Mouse (Mus musculus): Measurements from ENCODE around the gene Nfib. TPM values are rescaled to one million over a fixed set of nuclear protein-coding genes. Genes with fewer than 3 reads are reported as not detected.

Nfib gene
- polyA plus RNA-seq, 1 experiment = 7.7 TPM

GRCm38 (mm10) chr4:82624285-82625045 is 81.1 kb downstream of the Nfib start:
- H3K27me3 ChIP-seq (ENCODE audit: control insufficient read depth, insufficient read depth, insufficient read length) = no peaks in the 10 kb centered on the region
- H3ac ChIP-seq (ENCODE audit: control insufficient read depth, insufficient read length) = no peak overlapping the region
- H3K4me2 ChIP-seq (ENCODE audit: low read depth) = no peak overlapping the region
- H3K4me3 ChIP-seq = no peak overlapping the region
- H3K36me3 ChIP-seq (ENCODE audit: control insufficient read depth, insufficient read depth) = no peaks in the 10 kb centered on the region
- H3K79me2 ChIP-seq (ENCODE audit: control insufficient read depth, insufficient read depth) = no peaks in the 10 kb centered on the region
- no peak for TF ChIP-seq MYOD1 (IDR thresholded peaks at IDR 0.05; ENCODE audit: control insufficient read depth in 1 of 3, insufficient read length in 2 of 3, low read depth in 2 of 3)
- TF ChIP-seq MYOG (IDR thresholded peaks at IDR 0.05; ENCODE audit: control insufficient read depth in 1 of 3, insufficient read depth in 1 of 3, insufficient read length in 2 of 3, low read depth in 2 of 3) = no peak
- no peak for TF ChIP-seq MAX (IDR thresholded peaks at IDR 0.05; ENCODE audit: low read depth)
- no peak for TF ChIP-seq TCF3 (IDR thresholded peaks at IDR 0.05; ENCODE audit: insufficient read length, low read depth)
- TF ChIP-seq E2F4 (IDR thresholded peaks at IDR 0.05; ENCODE audit: insufficient read depth) = no peak
- TF ChIP-seq USF1 (IDR thresholded peaks at IDR 0.05; ENCODE audit: low read depth) = no peak
- no peak for TF ChIP-seq POLR2AphosphoS2 (IDR thresholded peaks at IDR 0.05; ENCODE audit: insufficient read length, low read depth)
- TF ChIP-seq REST (IDR thresholded peaks at IDR 0.05; ENCODE audit: insufficient read depth, insufficient read length) = no peak
- TF ChIP-seq SRF (IDR thresholded peaks at IDR 0.05; ENCODE audit: control insufficient read depth, insufficient read length, low read depth) = no peak
- TF ChIP-seq POLR2A (IDR thresholded peaks at IDR 0.05; ENCODE audit: insufficient read length, low read depth) = no peak
- TF ChIP-seq TCF12 (IDR thresholded peaks at IDR 0.05; ENCODE audit: insufficient read depth, poor library complexity, severe bottlenecking) = no peak
- TF ChIP-seq CEBPB (IDR thresholded peaks at IDR 0.05; ENCODE audit: insufficient read depth, poor library complexity, severe bottlenecking) = no peak

DNA sequence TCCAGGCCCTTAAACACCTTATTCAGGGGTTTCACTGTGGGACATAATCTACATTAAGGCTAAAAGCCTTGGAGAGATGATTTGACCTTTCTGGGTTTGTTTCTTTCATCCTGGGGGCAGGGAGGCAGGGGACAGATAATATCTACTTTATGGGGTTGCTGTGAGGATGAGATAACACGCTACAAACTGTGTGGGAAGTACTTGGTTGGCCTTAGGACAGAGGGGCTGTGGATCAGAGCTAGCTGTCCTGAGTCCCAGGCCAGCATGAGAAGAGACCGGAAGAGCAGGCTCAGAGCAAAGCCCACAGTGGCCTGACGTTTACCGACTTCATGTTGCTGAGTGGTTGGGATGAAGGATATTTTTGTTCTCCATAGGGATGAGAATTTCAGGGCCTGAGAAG is 81.7 kb downstream of the Nfib start:
- no peaks in the 10 kb centered on the region for H3K27me3 ChIP-seq (ENCODE audit: control insufficient read depth, insufficient read depth, insufficient read length)
- TF ChIP-seq MYOG (IDR thresholded peaks at IDR 0.05; ENCODE audit: control insufficient read depth in 1 of 3, insufficient read depth in 1 of 3, insufficient read length in 2 of 3, low read depth in 2 of 3) (no peak), TCF3 (IDR thresholded peaks at IDR 0.05; ENCODE audit: insufficient read length, low read depth) (no peak), USF1 (IDR thresholded peaks at IDR 0.05; ENCODE audit: low read depth) (no peak)
- no peak overlapping the region for H3K4me2 ChIP-seq (ENCODE audit: low read depth)
- H3K79me2 ChIP-seq (ENCODE audit: control insufficient read depth, insufficient read depth) = no peaks in the 10 kb centered on the region
- H3K4me3 ChIP-seq = no peak overlapping the region
- H3ac ChIP-seq (ENCODE audit: control insufficient read depth, insufficient read length) = no peak overlapping the region
- H3K36me3 ChIP-seq (ENCODE audit: control insufficient read depth, insufficient read depth) = no peaks in the 10 kb centered on the region

DNA sequence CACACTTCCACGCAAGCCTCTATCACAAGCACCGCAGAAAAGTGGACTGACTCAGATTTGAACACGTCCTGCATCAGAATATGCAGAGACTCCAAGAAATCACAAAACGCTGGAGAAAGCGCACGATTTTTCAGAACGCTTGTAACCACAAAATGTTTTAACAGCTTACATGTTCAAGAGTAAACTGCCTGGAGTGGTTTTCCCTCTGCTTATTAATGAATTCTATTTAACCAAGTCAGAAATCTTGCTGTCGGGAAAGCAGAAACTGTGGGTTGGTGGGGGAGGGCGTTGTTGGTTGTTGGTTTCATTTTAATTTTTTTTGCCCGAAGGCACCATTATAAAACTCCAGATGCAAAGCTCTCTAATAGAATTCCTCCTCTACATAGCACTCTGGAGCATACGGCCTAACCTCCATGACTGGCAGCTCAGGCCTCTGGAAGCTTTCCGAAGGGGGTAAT is 82.4 kb downstream of the Nfib start:
- no peak for TF ChIP-seq USF1 (IDR thresholded peaks at IDR 0.05; ENCODE audit: low read depth)
- no peak for TF ChIP-seq CEBPB (IDR thresholded peaks at IDR 0.05; ENCODE audit: insufficient read depth, poor library complexity, severe bottlenecking)
- TF ChIP-seq POLR2AphosphoS2 (IDR thresholded peaks at IDR 0.05; ENCODE audit: insufficient read length, low read depth) = no peak
- no peak for TF ChIP-seq SRF (IDR thresholded peaks at IDR 0.05; ENCODE audit: control insufficient read depth, insufficient read length, low read depth)
- TF ChIP-seq REST (IDR thresholded peaks at IDR 0.05; ENCODE audit: insufficient read depth, insufficient read length) = no peak
- TF ChIP-seq MYOG (IDR thresholded peaks at IDR 0.05; ENCODE audit: control insufficient read depth in 1 of 3, insufficient read depth in 1 of 3, insufficient read length in 2 of 3, low read depth in 2 of 3) = no peak
- no peak for TF ChIP-seq TCF12 (IDR thresholded peaks at IDR 0.05; ENCODE audit: insufficient read depth, poor library complexity, severe bottlenecking)
- Histone ChIP-seq H3K79me2 (ENCODE audit: control insufficient read depth, insufficient read depth) (no peaks in the 10 kb centered on the region), H3K4me3 (no peak overlapping the region), H3K4me2 (ENCODE audit: low read depth) (no peak overlapping the region), H3ac (ENCODE audit: control insufficient read depth, insufficient read length) (no peak overlapping the region), H3K27me3 (ENCODE audit: control insufficient read depth, insufficient read depth, insufficient read length) (no peaks in the 10 kb centered on the region), H3K36me3 (ENCODE audit: control insufficient read depth, insufficient read depth) (no peaks in the 10 kb centered on the region)

DNA sequence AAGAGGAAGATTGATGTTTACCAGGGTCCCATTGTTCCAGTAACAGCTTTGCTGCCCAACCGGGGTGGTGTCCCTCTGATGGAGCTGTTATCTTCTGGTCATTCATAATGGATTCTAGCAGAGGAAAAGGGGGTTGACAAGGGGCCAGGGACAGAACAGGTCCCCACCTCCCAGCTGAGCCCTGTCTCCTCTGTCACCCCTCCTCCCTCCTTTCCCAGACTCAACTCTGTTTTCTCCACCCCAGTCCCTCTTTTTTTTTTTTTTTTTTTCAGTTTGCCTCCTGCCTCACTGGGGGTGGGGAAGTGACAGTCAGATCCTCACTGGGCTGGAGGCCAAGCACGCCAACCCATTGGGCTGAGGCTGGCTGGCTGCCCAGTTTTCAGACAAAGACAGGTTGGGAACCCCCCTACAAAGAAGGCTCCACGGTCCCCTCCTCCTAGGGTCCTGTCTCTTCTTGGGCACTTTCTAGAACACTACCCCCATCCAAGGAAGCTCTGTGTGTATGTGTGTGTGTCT is 83.2 kb downstream of the Nfib start:
- H3ac ChIP-seq (ENCODE audit: control insufficient read depth, insufficient read length) = no peak overlapping the region
- H3K27me3 ChIP-seq (ENCODE audit: control insufficient read depth, insufficient read depth, insufficient read length) = no peaks in the 10 kb centered on the region
- H3K79me2 ChIP-seq (ENCODE audit: control insufficient read depth, insufficient read depth) = no peaks in the 10 kb centered on the region
- TF ChIP-seq POLR2AphosphoS2 (IDR thresholded peaks at IDR 0.05; ENCODE audit: insufficient read length, low read depth) = no peak
- TF ChIP-seq TCF12 (IDR thresholded peaks at IDR 0.05; ENCODE audit: insufficient read depth, poor library complexity, severe bottlenecking) = no peak
- no peak for TF ChIP-seq SRF (IDR thresholded peaks at IDR 0.05; ENCODE audit: control insufficient read depth, insufficient read length, low read depth)
- no peak for TF ChIP-seq USF1 (IDR thresholded peaks at IDR 0.05; ENCODE audit: low read depth)
- TF ChIP-seq E2F4 (IDR thresholded peaks at IDR 0.05; ENCODE audit: insufficient read depth) = no peak
- H3K4me2 ChIP-seq (ENCODE audit: low read depth) = no peak overlapping the region
- no peak overlapping the region for H3K4me3 ChIP-seq
- H3K36me3 ChIP-seq (ENCODE audit: control insufficient read depth, insufficient read depth) = no peaks in the 10 kb centered on the region

DNA sequence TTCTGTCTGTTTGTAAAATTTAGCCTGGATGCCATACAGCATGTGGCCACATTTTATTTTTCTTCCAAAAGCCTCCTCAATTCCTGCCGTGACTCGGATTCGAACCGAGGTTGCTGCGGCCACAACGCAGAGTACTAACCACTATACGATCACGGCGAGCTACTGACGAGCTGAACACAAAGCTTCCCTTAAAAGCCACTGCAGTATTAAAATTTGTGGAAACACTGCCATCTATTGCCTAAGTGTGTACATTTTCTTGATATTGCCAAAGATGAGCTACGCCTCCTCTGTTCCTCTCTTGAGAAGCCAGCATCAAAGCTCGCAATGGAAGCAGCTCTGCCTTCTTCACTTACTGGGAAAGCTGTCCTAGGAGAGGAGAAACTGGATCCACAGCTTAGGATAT is 86.0 kb downstream of the Nfib start:
- TF ChIP-seq MYOG (IDR thresholded peaks at IDR 0.05; ENCODE audit: control insufficient read depth in 1 of 3, insufficient read depth in 1 of 3, insufficient read length in 2 of 3, low read depth in 2 of 3) = no peak
- TF ChIP-seq MAX (IDR thresholded peaks at IDR 0.05; ENCODE audit: low read depth) = no peak
- TF ChIP-seq TCF12 (IDR thresholded peaks at IDR 0.05; ENCODE audit: insufficient read depth, poor library complexity, severe bottlenecking) = no peak
- TF ChIP-seq REST (IDR thresholded peaks at IDR 0.05; ENCODE audit: insufficient read depth, insufficient read length) = no peak
- no peak for TF ChIP-seq USF1 (IDR thresholded peaks at IDR 0.05; ENCODE audit: low read depth)
- no peak for TF ChIP-seq SRF (IDR thresholded peaks at IDR 0.05; ENCODE audit: control insufficient read depth, insufficient read length, low read depth)
- TF ChIP-seq MYOD1 (IDR thresholded peaks at IDR 0.05; ENCODE audit: control insufficient read depth in 1 of 3, insufficient read length in 2 of 3, low read depth in 2 of 3) = no peak
- TF ChIP-seq TCF3 (IDR thresholded peaks at IDR 0.05; ENCODE audit: insufficient read length, low read depth) = no peak
- no peak for TF ChIP-seq CEBPB (IDR thresholded peaks at IDR 0.05; ENCODE audit: insufficient read depth, poor library complexity, severe bottlenecking)
- TF ChIP-seq POLR2A (IDR thresholded peaks at IDR 0.05; ENCODE audit: insufficient read length, low read depth) = no peak
- TF ChIP-seq E2F4 (IDR thresholded peaks at IDR 0.05; ENCODE audit: insufficient read depth) = no peak
- TF ChIP-seq POLR2AphosphoS2 (IDR thresholded peaks at IDR 0.05; ENCODE audit: insufficient read length, low read depth) = no peak
- Histone ChIP-seq H3K4me3 (no peak overlapping the region), H3ac (ENCODE audit: control insufficient read depth, insufficient read length) (no peak overlapping the region), H3K4me2 (ENCODE audit: low read depth) (no peak overlapping the region), H3K36me3 (ENCODE audit: control insufficient read depth, insufficient read depth) (no peaks in the 10 kb centered on the region), H3K79me2 (ENCODE audit: control insufficient read depth, insufficient read depth) (no peaks in the 10 kb centered on the region), H3K27me3 (ENCODE audit: control insufficient read depth, insufficient read depth, insufficient read length) (no peaks in the 10 kb centered on the region)

All from myocyte (in vitro differentiated cells).